Mouse (Mus musculus) monocyte, adult 2 months (primary cell): ENCODE results near the gene Zfp592.

ENCODE experiments used
- DNase-seq, 2 experiments: peaks; one replicate each; pipeline ENCODE4 v3.0.0; 2022; ENCODE audit warnings: low spot score in 2 of 2, low read depth in 1 of 2

Gene Zfp592

DNA sequence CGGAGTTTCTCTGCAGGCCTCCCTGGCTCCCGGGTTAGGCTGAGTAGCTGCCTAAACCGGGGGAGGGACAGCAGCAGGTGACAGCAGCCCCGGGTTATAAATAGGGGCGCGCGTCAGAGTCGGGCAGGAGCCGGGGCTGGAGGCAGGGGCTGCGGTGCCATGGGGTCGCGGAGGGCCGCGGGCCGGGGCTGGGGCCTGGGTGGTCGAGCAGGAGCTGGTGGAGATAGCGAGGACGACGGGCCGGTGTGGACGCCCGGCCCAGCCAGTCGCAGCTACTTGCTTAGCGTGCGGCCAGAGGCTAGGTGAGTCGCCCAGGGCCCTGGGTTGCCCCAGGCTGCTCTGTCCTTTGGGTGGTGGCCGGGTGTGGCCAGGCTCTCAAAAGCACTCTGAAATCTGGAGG lies 64.0 kb downstream of the Zfp592 start, which contains the start of gene Alpk3:
Gene Alpk3, plus strand, starts transcription at position 130 of the 400 bp plus-strand sequence.
- no peak for DNase-seq

DNA sequence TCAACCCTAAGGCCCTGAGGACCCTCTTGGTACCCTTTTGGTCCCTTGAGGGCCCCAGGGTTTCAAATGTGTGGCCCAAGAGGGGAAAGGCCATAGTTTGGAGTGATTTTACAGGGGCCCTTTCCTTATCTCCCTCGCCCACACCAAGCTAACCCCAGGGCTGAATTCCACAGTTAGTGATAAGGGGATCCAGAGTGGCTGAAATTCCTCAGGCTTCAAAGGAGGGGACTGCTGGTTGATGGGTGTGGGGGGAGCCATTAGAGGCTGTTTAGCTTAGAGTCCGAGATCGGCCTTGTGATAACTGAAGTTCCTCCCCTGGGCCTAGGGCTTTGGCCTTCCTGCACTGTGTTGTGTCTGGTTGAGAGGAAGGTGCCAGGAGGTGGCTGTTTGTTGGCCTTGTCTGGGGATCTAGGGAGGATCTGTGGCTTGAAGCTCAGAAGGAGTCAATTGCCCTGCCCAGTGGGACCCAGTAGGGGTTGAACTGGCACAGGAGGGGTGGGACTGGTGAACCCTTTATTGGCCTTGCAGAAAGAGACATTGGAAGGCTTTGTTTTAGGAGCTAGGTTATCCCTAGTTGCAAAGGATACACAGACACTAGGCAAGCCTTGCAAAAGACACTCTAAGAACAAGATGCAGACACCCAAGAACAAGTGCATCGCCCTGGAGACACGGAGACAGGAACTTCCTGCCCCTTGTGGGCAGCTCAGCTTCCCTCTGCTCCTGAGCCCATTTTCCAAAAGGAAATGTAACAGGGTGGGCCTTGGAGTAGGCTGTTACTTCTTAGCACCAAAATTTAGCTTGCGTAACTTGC lies 64.6 kb downstream of the Zfp592 start:
- no peak for DNase-seq

DNA sequence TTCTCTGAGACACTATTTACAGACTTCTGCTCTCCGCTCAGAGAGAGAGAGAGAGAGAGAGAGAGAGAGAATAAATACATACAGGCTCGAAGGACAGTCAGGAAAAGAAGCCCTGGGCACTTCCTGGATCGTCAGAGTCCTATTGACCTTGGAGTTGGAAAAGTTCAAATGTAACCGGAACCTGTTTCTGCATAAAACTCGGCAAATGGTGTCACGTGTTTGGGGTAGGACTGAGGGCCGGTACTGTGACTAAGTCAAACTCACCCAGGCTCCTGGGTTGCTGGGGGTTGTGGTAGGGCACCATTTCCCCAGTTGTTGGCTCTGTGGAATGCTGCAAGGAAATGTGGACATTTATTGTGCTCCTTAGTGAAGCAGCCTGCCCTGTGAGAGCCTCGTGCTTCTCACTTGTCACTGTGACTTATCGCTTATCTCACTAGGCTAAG lies 65.3 kb downstream of the Zfp592 start:
- no peak for DNase-seq

DNA sequence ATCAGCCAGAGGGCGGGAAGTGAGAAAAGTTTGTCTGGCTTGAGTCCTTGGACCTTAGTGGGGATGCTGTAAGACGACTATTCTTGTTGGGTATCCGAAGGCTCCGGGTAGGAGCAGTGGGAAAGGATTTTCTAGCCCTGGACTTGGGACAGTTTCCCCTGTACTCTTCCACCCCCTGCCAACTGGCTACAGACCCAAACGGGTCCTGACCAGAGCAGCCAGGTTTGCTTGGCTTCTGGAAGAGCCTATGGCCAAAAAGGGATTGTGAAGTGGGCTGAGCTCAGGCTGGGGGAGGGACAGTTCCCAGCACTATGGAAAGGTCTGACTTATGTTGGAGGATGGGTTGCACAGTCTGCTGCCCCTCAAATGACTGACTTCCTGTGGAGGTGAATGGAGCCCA lies 65.9 kb downstream of the Zfp592 start:
- no peak for DNase-seq

DNA sequence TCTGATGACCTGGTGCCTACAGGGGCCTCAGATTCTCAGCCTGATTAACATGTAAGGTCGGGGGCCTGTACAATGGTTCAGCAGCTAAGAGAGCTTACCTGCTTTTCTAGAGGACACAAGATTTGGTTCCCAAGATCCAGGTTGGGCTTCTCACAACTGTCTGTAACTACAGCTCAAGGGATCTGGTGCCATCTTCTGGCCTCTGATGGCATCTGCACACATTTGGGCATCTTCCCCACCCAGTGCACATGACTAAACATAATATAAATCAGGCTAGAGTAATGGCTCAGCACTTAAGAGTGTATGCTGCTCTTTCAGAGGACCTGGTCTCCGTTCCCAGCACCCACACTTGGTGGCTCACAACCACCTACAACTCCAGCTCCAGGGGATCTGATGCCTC lies 67.4 kb downstream of the Zfp592 start:
- DNase-seq, result no peak

DNA sequence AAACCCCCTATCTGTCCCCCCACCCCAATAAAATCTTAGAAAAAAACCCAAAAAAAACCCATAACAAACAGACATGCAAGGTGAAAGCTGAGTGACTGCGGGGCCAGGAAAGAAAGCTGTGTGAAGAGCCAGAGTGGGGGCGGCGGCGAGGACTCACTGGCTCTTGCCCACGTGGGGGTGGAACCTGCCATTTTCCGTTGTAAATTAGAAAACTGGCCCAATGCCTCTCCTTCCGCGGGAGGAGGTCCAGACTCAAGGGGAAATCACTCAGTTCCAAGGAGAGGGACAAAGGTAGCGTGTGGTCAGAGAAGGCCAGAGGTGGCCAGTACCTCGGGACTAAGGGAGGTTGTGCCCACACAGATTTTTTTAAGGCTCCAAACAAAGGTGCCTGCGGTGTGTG lies 68.5 kb downstream of the Zfp592 start:
- no peak for DNase-seq

DNA sequence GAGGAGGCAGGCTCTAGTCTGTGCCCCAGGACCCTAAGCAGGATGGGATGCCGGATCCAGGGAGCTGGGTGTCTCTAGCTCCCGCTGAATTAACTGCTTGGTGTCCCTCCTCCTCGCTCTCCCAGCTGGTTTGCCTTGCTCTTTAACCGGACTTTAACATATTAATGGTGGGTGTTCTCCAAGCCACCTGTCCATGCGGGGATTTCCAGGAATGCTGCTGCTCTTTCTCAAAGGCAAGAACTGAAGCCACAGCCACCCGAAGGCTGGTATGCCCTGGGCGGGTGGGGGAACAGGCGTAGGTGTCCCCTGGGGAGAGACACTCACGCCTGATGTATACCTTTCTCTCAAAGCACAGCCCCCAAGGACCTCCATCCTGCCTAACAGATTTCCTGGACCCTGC lies 69.9 kb downstream of the Zfp592 start:
- no peak for DNase-seq

DNA sequence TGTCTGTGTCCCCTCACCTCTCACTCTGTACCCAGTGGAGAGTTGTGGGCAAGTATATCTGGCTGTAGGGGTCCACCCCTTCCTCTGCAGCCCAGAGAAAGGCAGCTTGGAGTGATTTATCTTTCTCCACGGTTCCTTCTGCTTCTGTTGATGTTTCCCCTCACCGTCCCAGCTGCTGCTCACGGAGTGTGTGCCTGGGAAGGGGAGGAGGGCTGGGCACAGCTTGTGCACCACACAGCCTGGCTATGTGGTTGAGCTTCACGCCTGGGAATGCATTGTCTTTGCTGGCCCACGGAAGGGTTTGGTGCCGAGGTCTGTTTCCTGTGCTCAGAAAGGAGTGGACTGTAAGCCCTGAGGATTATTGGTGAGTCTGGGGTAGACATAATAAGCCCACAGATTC lies 73.2 kb downstream of the Zfp592 start:
- DNase-seq, result no peak

DNA sequence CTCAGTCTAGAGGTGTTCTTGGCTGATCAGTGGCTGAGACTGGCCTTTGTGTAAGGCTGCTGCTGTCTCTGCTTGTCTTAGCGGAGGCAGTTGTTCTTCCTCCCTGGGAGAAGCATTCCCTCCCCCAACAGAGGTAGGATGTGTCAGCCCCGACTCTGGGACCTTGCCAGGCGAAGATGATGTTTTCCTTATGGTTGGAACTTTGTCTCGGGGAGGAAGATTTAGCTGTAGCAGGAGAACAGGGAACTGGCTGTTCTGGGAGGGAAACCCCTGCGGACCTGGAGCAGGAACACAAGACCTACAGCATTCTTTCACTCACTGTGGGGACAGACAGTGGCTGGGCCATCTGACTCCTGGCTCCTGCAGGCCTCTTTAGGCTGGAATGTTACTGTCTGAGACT lies 79.0 kb downstream of the Zfp592 start:
- no peak for DNase-seq

DNA sequence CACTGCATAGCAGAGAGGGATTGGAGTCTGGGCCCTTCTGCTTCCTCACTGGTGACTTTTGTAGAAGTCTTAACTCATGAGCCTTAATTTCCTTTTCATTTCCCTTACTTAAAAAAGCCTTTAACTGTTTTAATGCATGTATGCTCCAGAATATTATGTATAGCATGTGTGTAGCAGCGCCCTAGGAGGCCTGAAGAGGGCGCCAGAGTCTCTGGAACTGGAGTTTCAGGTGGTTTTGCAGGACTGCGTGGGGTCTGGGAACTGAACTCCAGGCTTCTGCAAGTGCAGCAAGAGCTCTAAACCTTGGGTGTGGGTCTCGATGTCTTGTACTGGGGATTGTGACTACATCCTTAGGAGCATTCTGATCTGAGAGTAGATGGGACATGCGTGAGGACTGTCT lies 79.8 kb downstream of the Zfp592 start:
- DNase-seq, result no peak

DNA sequence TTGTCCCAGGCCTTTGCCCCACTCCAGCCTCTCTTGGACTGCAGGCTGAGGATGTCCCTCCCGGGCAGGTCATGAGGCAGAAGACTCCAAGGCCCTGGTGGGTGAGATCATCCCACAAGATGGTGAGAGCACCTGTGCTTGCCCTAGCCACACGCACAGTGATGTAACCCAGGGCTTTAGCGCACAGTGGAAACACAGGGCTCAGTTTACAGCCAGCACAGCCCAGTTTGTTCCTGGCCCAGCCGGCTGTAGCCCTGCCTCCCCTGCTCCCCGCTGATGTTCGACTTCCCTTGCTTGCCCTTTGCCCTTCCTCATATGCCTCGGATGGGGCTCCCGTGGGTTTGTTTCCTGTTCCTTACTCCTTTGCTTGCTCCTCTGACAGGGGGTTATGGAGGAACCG lies 81.1 kb downstream of the Zfp592 start:
- DNase-seq, result no peak

DNA sequence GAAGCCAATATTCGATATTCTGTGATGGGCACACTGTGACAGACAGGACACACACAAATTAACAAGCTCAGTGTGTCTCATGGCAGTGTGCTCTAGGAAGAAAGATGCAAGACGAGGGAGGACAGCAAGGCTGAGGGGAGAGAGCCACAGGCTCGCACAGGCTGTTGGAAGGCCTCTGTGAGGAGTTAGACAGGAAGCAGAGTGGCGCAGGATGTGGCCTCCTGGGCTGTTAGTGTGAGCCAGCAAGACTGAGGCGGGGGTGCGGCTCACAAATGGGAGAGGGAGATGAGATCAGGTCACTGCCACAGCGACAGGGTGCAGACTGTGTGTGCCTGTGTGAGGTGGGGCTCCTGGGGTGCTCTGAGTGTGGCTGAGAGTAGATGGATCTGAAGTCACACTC lies 81.8 kb downstream of the Zfp592 start:
- DNase-seq, result no peak

DNA sequence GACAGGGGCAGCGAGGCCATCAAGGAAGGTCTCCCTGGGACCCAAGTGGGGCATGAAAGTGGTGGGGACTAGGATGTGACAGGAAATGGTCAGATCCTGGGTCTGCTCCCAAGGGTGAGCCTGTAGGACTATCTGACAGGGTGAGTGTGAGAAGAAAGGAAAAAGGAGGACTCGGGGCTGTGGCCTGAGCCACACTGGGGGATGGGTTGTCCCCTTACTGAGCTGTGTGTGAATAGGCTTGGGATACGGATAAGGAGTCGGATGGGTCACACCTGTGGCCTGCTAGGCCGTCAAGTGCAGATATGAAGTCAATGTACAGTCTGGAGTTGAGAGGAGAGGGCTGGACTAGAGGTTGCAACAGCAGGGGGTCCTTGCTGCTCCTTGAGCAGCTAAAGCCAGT lies 82.3 kb downstream of the Zfp592 start:
- no peak for DNase-seq

DNA sequence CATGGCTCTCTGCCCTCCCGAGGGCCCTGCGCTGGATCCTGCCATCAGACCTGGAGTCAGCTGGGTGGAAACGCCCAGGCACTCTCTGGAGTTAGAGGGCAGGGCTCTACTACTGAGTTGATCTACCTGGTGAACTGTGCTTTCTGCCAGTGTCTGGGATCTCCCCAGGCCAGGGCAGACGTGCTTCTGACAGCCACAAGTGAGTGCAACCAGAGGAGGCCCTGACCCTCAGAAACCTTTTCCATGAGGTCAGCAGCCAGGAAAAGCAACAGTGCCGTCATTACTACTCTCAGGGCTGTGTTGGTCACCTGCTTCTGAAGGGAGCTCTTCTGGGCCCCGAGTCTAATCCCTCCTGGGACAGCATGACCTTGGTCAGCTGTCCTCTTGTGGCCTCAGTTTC lies 83.5 kb downstream of the Zfp592 start:
- no peak for DNase-seq

DNA sequence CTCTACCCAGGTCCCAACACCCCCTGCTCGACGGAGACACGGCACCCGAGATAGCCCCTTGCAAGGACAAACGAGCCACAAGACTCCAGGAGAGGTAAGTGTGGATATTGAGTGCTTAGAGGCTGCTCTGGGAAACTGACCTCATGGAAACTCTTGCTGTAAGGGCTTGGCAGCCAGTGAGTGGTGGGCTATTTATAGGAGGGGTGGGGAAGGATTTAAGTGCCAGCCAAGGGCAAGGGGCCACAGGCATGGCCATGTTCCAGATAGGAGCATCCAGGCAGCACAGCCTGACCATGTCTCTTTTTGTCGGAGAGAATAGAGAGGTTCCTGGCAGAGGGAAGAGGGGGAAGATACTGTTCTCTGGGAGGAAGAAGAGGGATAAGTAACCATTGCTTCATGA lies 85.3 kb downstream of the Zfp592 start:
- no peak for DNase-seq

DNA sequence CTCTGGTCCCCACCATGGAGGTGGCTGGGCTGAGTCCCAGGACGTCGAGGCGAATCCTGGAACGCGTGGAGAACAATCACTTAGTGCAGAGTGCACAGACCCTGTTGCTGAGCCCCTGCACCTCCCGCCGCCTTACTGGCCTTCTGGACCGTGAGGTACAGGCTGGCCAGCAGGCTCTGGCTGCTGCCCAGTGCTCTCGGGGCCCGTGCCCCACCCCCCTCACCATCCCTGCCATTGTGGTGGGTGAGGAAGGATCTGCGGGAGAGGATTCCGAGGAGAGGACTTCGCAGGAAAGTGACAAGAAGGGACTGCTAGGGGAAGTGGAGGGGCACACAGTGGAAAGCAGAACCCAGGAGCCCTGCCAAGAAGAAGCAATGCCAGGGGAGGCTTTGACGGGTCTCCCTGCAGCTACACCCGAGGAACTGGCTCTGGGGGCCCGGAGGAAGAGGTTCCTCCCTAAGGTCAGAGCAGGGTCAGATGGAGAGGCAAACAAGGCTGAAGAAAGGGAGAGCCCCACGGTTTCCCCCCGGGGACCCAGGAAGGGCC lies 100.0 kb downstream of the Zfp592 start:
- DNase-seq, result no peak

DNA sequence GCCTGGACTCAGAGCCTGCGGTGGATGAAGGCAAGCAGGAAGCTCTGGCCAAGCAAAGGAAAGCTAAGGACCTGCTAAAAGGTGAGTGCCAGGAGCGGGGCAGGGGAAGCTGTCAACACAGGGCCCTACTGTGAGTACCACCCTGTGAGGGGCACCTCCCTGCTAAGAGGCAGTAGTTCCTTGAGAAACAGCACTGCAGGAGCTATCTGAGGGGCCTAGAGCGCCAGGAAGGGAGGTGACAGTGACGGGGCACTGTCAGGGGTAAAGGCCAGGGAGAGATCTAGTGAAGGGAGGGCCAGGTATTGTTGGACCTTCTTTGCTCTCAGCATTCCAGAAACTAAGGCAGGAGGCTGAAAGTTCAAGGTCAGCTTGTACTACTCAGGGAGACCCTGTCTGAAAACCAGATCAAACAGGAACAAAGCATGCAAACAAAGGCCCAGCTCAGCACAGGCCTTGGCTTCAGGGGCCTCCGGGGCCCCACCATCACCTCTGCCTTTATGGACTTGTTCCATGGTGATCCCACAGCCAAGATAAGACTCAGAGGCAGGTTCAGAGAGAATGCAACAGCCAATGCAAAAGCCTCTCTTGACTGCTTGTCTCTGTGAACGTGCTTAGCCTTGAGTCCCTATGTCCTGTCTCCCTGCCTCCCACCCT lies 100.8 kb downstream of the Zfp592 start:
- no peak for DNase-seq
